15 mouse cellular contexts compared by ENCODE assay signal in the genomic region with DNA sequence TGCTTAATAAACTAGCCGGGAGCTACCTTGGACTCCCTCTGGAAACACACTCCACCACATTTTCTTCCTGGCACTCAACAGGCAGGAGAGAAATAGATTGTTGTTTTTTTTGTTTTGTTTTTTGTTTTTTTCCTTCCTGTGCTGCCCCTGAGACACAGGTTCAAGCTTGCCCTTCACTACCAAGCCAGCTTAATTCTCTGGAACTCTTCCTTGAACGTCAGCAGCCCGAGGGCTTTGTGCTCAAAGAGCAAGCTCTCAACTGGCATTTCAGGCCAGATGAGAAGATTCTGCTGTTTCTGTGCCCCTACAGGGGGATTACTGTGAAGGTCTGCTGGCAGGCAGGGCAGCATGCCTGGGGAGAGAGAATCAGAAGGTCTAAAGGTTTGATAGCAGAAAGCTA.
DNase-seq lines count a peak whose midpoint lies in the region; ATAC-seq and TF ChIP-seq lines count a peak whose summit lies in the region.
"Had no signal": no experiment of that assay in that cellular context is flagged by ENCODE, and none has a peak within 500 bp of the region (broad histone marks: within the 10 kb centered on the region; RNA-seq: fewer than 3 reads in every experiment).

No protein-coding gene starts in this region.

- peaks cover 29% of the 10 kb centered on the region for H3K4me1 ChIP-seq in heart, embryonic 10.5 days
- H3K4me1 ChIP-seq in midbrain, embryonic 10.5 days, result peaks cover 32% of the 10 kb centered on the region
- peaks cover 4% of the 10 kb centered on the region; the same call in 1 of the 2 replicates for H3K4me1 ChIP-seq in midbrain, embryonic 11.5 days (ENCODE audit: control insufficient read depth, insufficient read depth, low read length)
- no peaks in the 10 kb centered on the region for H3K4me1 ChIP-seq in hindbrain, postnatal 0 days (ENCODE audit: insufficient read depth, low read length)
- H3K4me1 ChIP-seq in stomach, embryonic 16.5 days (ENCODE audit: control insufficient read depth, insufficient read depth, low read length), result peaks cover 18% of the 10 kb centered on the region

- H3K4me2 ChIP-seq in midbrain, embryonic 11.5 days, result no peak overlapping the region
- no peak overlapping the region for H3K4me2 ChIP-seq in hindbrain, postnatal 0 days (ENCODE audit: low read depth, low read length)
- no peak overlapping the region for H3K4me2 ChIP-seq in stomach, embryonic 16.5 days (ENCODE audit: low read depth, low read length)
- H3K4me2 ChIP-seq: lung, embryonic 15.5 days; neural tube, embryonic 13.5 days had no signal

- no peak overlapping the region for H3K4me3 ChIP-seq in heart, embryonic 10.5 days
- H3K4me3 ChIP-seq in midbrain, embryonic 10.5 days, result no peak overlapping the region
- no peak overlapping the region for H3K4me3 ChIP-seq in midbrain, embryonic 11.5 days (ENCODE audit: low read depth, low read length)
- no peak overlapping the region for H3K4me3 ChIP-seq in hindbrain, postnatal 0 days (ENCODE audit: low read length)
- no peak overlapping the region for H3K4me3 ChIP-seq in stomach, embryonic 16.5 days (replicated peaks; ENCODE audit: low read length)
- H3K4me3 ChIP-seq: lung, embryonic 15.5 days; neural tube, embryonic 13.5 days had no signal

- 46% methylated on average over 3 of the region's 3 CpGs for WGBS in heart, embryonic 10.5 days
- 22% methylated on average over 3 of the region's 3 CpGs for WGBS in midbrain, embryonic 10.5 days
- whole genome bisulfite sequencing in midbrain, embryonic 11.5 days, result 17% methylated on average over 3 of the region's 3 CpGs
- 34% methylated on average over 3 of the region's 3 CpGs for WGBS in hindbrain, postnatal 0 days
- 37% methylated on average over 3 of the region's 3 CpGs for WGBS in stomach, embryonic 16.5 days

- no peak overlapping the region for H3K9ac ChIP-seq in midbrain, embryonic 11.5 days (ENCODE audit: low read length)
- H3K9ac ChIP-seq in hindbrain, postnatal 0 days (replicated peaks; ENCODE audit: low read length), result no peak overlapping the region
- H3K9ac ChIP-seq in stomach, embryonic 16.5 days (ENCODE audit: low read length), result no peak overlapping the region
- H3K9ac ChIP-seq: lung, embryonic 15.5 days; neural tube, embryonic 13.5 days had no signal

- H3K36me3 ChIP-seq in heart, embryonic 10.5 days, result no peaks in the 10 kb centered on the region
- no peaks in the 10 kb centered on the region for H3K36me3 ChIP-seq in midbrain, embryonic 10.5 days
- H3K36me3 ChIP-seq in midbrain, embryonic 11.5 days (ENCODE audit: control insufficient read depth, insufficient read depth, low read length), result no peaks in the 10 kb centered on the region
- H3K36me3 ChIP-seq in hindbrain, postnatal 0 days (ENCODE audit: insufficient read depth, low read length), result no peaks in the 10 kb centered on the region
- no peaks in the 10 kb centered on the region for H3K36me3 ChIP-seq in stomach, embryonic 16.5 days (ENCODE audit: control insufficient read depth, insufficient read depth, low read length)
- H3K36me3 ChIP-seq: lung, embryonic 15.5 days; neural tube, embryonic 13.5 days had no signal

- H3K9me3 ChIP-seq in heart, embryonic 10.5 days, result no peaks in the 10 kb centered on the region
- H3K9me3 ChIP-seq in midbrain, embryonic 10.5 days (replicated peaks), result no peaks in the 10 kb centered on the region
- H3K9me3 ChIP-seq in midbrain, embryonic 11.5 days (ENCODE audit: control insufficient read depth, low read length), result no peaks in the 10 kb centered on the region
- H3K9me3 ChIP-seq in hindbrain, postnatal 0 days (ENCODE audit: low read length), result no peaks in the 10 kb centered on the region
- no peaks in the 10 kb centered on the region for H3K9me3 ChIP-seq in stomach, embryonic 16.5 days (replicated peaks; ENCODE audit: control insufficient read depth, low read length)
- H3K9me3 ChIP-seq: lung, embryonic 15.5 days; neural tube, embryonic 13.5 days had no signal

- no peak for DNase-seq in heart, embryonic 10.5 days (ENCODE audit: low spot score)
- no peak for DNase-seq in heart, postnatal 4 days
- no peak for DNase-seq in midbrain, embryonic 10.5 days (ENCODE audit: low spot score)
- no peak for DNase-seq in midbrain, embryonic 11.5 days (ENCODE audit: low spot score, missing footprints)
- DNase-seq in hindbrain, postnatal 0 days (ENCODE audit: low spot score), result no peak
- no peak for DNase-seq in MN1 (ENCODE audit: low spot score)
- no peak for DNase-seq in thymus, adult 18-20 months
- DNase-seq: adrenal gland, adult 2 months; B cell, adult 2 months; cerebellum, adult 11 months; heart, postnatal 14 days had no signal

- no peak for ATAC-seq in midbrain, embryonic 11.5 days (ENCODE audit: low FRiP score)
- no peak for ATAC-seq in hindbrain, postnatal 0 days
- no peak for ATAC-seq in stomach, embryonic 16.5 days (ENCODE audit: insufficient read depth, low FRiP score)
- ATAC-seq: intestine, postnatal 0 days had no signal

- H3K27me3 ChIP-seq in heart, embryonic 10.5 days (ENCODE audit: insufficient read depth, poor library complexity, severe bottlenecking), result peaks cover 6% of the 10 kb centered on the region; the same call in 1 of the 2 replicates
- no peaks in the 10 kb centered on the region for H3K27me3 ChIP-seq in midbrain, embryonic 10.5 days (ENCODE audit: low read depth, poor library complexity, severe bottlenecking)
- no peaks in the 10 kb centered on the region for H3K27me3 ChIP-seq in midbrain, embryonic 11.5 days (ENCODE audit: control insufficient read depth, insufficient read depth, low read length)
- H3K27me3 ChIP-seq in hindbrain, postnatal 0 days (ENCODE audit: insufficient read depth, low read length), result no peaks in the 10 kb centered on the region
- no peaks in the 10 kb centered on the region; the same call in 1 of the 2 replicates for H3K27me3 ChIP-seq in stomach, embryonic 16.5 days (ENCODE audit: control insufficient read depth, insufficient read depth, low read length)
- H3K27me3 ChIP-seq: lung, embryonic 15.5 days; neural tube, embryonic 13.5 days had no signal

- TF ChIP-seq CTCF in hindbrain, postnatal 0 days (IDR thresholded peaks at IDR 0.05; ENCODE audit: low read depth), result no peak

- H3K27ac ChIP-seq in heart, embryonic 10.5 days, result peak overlapping the region; percentile 53; the same call in 1 of the 2 replicates
- H3K27ac ChIP-seq in midbrain, embryonic 10.5 days (replicated peaks), result peak overlapping the region; percentile 2; the same call in 1 of the 2 replicates
- H3K27ac ChIP-seq in midbrain, embryonic 11.5 days (ENCODE audit: low read depth, low read length), result no peak overlapping the region
- 0 out of 2 replicates have a peak overlapping the region, but pooled peaks have one; percentile 32 for H3K27ac ChIP-seq in hindbrain, postnatal 0 days
- H3K27ac ChIP-seq in stomach, embryonic 16.5 days (ENCODE audit: low read length), result peak overlapping the region; percentile 70; the same call in 1 of the 2 replicates
- H3K27ac ChIP-seq: lung, embryonic 15.5 days; neural tube, embryonic 13.5 days had no signal
